In genomic region chr2:73218913-73219312, GRCm38 (mm10) we compare ENCODE assay signal across 8 mouse cellular contexts. TPM values are rescaled to one million over a fixed set of nuclear protein-coding genes. Genes with fewer than 3 reads are reported as not detected.
DNase-seq lines count a peak whose midpoint lies in the region; ATAC-seq and TF ChIP-seq lines count a peak whose summit lies in the region.

Gene Ola1 (minus strand): TSS chr2:73218924.

- no peak within 1 kb of the TSS for H3K4me2 ChIP-seq in liver, embryonic 11.5 days
- no peak within 1 kb of the TSS for H3K4me2 ChIP-seq in limb, embryonic 12.5 days

- TF ChIP-seq CTCF in olfactory bulb, adult 2 months (IDR thresholded peaks at IDR 0.05; ENCODE audit: insufficient read depth, low read depth, low read length): no peak

- H3K9ac ChIP-seq in liver, embryonic 11.5 days (ENCODE audit: low read depth, low read length): no peak within 1 kb of the TSS
- H3K9ac ChIP-seq in limb, embryonic 12.5 days (replicated peaks): no peak within 1 kb of the TSS

- H3K36me3 ChIP-seq in liver, embryonic 11.5 days (ENCODE audit: control insufficient read depth, insufficient read depth, low read length): no peaks in the 10 kb centered on the region
- H3K36me3 ChIP-seq in limb, embryonic 12.5 days: no peaks in the 10 kb centered on the region

- no peak within 1 kb of the TSS for H3K4me3 ChIP-seq in liver, embryonic 11.5 days (ENCODE audit: low read depth, low read length)
- H3K4me3 ChIP-seq in limb, embryonic 12.5 days (replicated peaks): no peak within 1 kb of the TSS
- H3K4me3 ChIP-seq in olfactory bulb, adult 2 months (ENCODE audit: insufficient read depth, low read depth, low read length): no peak within 1 kb of the TSS

- H3K27ac ChIP-seq in liver, embryonic 11.5 days (ENCODE audit: low read depth, low read length): no peak within 1 kb of the TSS
- H3K27ac ChIP-seq in limb, embryonic 12.5 days: no peak within 1 kb of the TSS
- no peak within 1 kb of the TSS for H3K27ac ChIP-seq in olfactory bulb, adult 2 months (ENCODE audit: insufficient read depth, low read depth, low read length)

- intact Hi-C loops in heart, postnatal 25 days (cut with DNase I): loop anchor here (10.0 kb wide), 1 partner anchor 166 kb away; the partner anchor contains the start of gene Gpr155

- no peaks in the 10 kb centered on the region for H3K27me3 ChIP-seq in liver, embryonic 11.5 days (replicated peaks; ENCODE audit: control insufficient read depth, insufficient read depth, low read length)
- H3K27me3 ChIP-seq in limb, embryonic 12.5 days: no peaks in the 10 kb centered on the region

- WGBS in liver, embryonic 11.5 days: 83% methylated on average over 5 of the region's 5 CpGs
- WGBS in limb, embryonic 12.5 days: 88% methylated on average over 5 of the region's 5 CpGs
- WGBS in olfactory bulb, adult 2 months: 91% methylated on average over 5 of the region's 5 CpGs

- DNase-seq in liver, embryonic 11.5 days (ENCODE audit: low spot score): no peak
- no peak for DNase-seq in liver
- DNase-seq in heart, postnatal 25 days (ENCODE audit: low spot score): no peak
- DNase-seq in kidney, adult 9 months: no peak
- no peak for DNase-seq in right cerebral cortex, postnatal 14 days

- no peaks in the 10 kb centered on the region; the same call in 1 of the 2 replicates for H3K4me1 ChIP-seq in liver, embryonic 11.5 days (replicated peaks; ENCODE audit: control insufficient read depth, insufficient read depth, low read length)
- H3K4me1 ChIP-seq in limb, embryonic 12.5 days (replicated peaks): no peaks in the 10 kb centered on the region
- no peaks in the 10 kb centered on the region for H3K4me1 ChIP-seq in olfactory bulb, adult 2 months (ENCODE audit: control insufficient read depth, insufficient read depth, low read length)

- TF ChIP-seq POLR2A in olfactory bulb, adult 2 months (IDR thresholded peaks at IDR 0.05; ENCODE audit: insufficient read depth, low read depth, low read length): no peak

- no peak for ATAC-seq in liver, embryonic 11.5 days (replicated peaks; ENCODE audit: low FRiP score)
- no peak for ATAC-seq in erythroid progenitor cell, adult 5-6 weeks (replicated peaks; ENCODE audit: low FRiP score, poor library complexity, severe bottlenecking)
- no peak for ATAC-seq in limb, embryonic 12.5 days (ENCODE audit: insufficient number of reproducible peaks, insufficient read depth, low FRiP score, low TSS enrichment, low read depth)

- no peaks in the 10 kb centered on the region; the same call in 1 of the 2 replicates for H3K9me3 ChIP-seq in liver, embryonic 11.5 days (ENCODE audit: control insufficient read depth, low read length)
- no peaks in the 10 kb centered on the region for H3K9me3 ChIP-seq in limb, embryonic 12.5 days

RNA-seq across cellular contexts. Expression of gene Ola1, which starts in this region (rescaled TPM):
- 109 and 116 TPM in 2 replicates for polyA plus RNA-seq in liver, embryonic 11.5 days (2014; fragmentation: Nextera tagmentation; extraction: Ambion mirVana)
- total RNA-seq in erythroid progenitor cell, adult 5-6 weeks (2015; ENCODE audit: low replicate concordance): 28.9 and 46.5 TPM in 2 replicates
- 25.9 and 44.2 TPM in 2 replicates for total RNA-seq in erythroid progenitor cell, adult 5-6 weeks (2017; ENCODE audit: low replicate concordance)
- 10 to 100 TPM; 44.6 to 48.3 TPM for total RNA-seq in heart, postnatal 25 days (2021)
- 120 and 121 TPM in 2 replicates for polyA plus RNA-seq in limb, embryonic 12.5 days (2016; fragmentation: Nextera tagmentation; extraction: Ambion mirVana)
- 370 TPM in 1 of 2 replicates, not detected in the other for polyA plus RNA-seq in olfactory bulb, adult 2 months (2012; ENCODE audit: insufficient read depth, insufficient read length, low replicate concordance, missing spikeins)
